Mouse (Mus musculus): ENCODE measurements around the gene Itpkb. TPM values are rescaled to one million over a fixed set of nuclear protein-coding genes. Genes with fewer than 3 reads are reported as not detected.

The Itpkb gene
- total RNA-seq, 2 experiments from 2014 or later, result 43.3 to 46.1 TPM

DNA sequence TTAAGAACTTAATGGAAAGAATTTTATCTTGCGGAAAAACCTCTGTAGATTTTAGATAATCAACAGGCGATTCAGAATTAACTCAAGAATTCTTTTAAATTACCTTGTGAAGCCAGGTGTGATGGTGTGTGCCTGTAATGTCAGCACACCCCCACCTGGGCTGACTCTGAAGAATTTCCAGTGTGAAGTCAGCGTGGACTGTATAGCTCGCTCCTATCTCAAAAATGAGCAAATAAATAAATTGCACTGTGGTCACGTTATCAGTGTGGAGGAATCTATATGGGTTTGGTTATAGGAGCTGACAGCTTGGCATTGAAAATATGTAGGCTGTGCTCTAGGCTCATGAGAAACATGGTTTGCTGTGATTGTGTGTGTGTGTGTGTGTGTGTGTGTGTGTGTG lies 8.9 kb downstream of the Itpkb start:
- DNase-seq (ENCODE audit: low spot score in 2 of 2), result no peak

DNA sequence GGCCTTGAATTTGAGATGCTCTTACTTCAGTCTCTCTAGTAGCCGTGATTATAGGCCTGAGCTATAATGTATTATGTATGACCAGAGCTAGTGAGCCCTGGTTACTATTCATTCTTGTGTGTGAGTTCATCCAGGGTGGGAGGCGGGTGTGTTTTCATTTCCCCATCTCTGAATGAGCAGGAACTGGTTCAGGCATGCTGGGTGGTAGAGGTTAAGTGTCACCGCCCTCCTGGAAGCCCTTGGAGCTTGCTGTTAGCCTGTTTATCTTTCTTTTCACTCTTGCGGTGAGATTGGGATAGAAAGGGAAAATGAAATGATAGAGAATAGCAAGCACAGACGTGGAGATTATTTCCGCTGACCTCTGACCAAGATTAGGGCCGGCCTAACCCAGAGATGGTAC lies 12.7 kb downstream of the Itpkb start:
- no peak for DNase-seq (ENCODE audit: low spot score in 2 of 2)

DNA sequence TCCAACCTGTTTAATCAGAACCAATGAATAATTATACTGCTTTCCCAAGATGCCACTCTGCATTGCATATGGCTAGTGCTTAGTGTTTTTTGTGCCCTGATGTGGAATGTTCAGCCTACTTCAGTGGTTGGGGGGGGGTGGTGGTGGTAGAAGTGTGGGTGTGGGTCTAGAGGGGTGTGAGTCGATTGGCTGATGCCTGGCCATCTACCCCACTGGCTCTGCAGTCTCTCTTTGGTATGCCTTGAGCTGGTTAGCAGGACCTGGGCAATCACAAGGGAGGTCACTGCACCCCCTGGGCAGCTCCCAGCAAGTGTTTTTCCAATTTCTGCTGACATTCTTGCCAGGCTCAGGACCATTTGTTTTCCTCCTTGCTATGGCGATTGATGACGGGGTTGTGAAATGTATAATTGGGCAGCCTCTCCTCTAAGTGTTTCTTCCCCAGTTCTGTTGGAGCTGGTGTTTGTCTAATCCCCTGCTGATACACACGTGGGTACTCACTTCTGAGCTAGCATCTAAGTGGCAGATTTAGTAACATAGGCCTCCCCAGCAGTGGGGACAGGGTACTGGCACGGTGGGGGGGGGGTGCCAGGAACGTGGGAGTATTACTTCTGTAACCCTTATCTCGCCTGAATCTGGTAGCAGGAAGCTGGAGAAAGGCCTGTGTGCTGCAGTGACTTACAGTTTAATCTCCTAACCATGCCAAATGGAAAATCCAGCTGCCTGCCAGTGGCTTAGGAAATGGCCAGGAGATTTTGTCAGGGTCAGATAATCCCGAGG lies 13.3 kb downstream of the Itpkb start:
- no peak for DNase-seq (ENCODE audit: low spot score in 2 of 2)

DNA sequence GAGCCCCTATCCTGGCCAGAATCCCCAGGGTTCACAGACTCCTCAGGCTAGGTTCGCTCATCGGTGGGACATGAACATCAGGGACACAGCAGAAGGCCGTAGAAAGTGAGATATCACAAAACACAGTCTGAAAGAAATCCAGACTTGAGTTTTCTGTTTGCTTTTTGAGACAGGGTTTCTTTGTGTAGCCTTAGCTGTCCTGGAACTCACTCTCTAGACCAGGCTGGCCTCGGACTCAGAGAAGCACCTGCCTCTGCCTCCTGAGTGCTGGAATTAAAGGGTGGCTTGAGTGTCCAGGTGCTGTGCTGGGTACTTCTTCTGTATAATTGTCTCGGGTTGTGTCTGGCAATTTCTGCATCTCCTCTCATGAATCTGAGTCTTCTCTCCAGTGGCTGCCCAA lies 14.8 kb downstream of the Itpkb start:
- DNase-seq (ENCODE audit: low spot score in 2 of 2), result no peak

DNA sequence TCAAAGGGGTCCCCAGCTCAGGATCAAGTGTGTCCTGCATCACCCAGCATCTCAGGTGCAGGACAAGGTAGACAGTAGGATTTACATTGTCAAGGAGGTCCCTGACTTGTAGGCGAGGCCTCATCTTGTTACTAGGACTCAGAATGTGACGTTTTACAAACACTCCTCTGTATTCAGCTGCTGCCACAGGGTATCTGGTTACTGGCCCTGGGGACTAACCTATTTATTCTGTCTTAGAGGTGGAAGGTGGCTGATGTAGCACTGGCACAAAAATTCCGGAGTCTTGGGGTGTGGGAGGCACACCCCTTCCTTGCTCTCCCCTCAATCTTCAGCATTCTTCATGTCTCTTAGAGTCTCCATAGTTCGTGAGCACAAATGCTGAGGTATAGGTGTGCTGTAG lies 16.8 kb downstream of the Itpkb start:
- no peak for DNase-seq (ENCODE audit: low spot score in 2 of 2)

DNA sequence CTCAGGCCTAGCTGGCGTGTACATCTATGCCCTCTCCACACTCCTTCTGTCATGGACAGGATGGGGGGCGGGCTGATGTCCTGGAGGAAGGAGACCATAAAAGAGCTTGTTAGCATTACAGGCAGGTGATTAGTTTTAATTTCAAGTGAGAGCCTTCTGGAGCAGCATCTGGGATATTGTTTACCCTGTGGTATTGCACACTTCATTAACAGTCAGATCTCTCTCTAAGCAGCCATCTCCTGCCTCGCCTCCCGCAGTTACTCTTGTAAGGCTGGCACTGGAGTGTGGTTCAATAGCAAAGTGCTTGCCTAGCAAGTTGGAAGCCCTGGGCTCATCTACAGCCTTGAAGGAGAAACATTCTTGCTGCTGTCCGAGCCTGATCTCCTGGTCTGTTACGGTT lies 17.6 kb downstream of the Itpkb start:
- DNase-seq (ENCODE audit: low spot score in 2 of 2), result no peak

DNA sequence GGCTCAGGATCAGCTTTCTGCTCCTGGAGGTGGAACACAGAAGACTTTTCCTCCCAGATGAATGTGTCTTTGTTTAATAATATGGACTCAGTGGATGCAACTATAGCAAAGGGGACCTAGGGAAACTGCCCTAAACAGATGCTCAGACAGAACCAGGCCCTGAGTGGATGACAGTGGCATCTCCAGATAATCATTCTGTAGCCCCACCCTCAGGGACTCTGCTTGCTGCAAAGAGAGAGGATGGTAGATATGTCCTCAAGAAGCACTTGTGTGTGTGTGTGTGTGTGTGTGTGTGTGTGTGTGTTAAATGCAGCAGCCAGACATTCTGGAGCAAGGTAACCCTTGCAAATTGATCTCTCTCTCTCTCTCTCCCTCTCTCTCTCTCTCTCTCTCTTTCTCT lies 18.8 kb downstream of the Itpkb start:
- DNase-seq (ENCODE audit: low spot score in 2 of 2), result no peak

DNA sequence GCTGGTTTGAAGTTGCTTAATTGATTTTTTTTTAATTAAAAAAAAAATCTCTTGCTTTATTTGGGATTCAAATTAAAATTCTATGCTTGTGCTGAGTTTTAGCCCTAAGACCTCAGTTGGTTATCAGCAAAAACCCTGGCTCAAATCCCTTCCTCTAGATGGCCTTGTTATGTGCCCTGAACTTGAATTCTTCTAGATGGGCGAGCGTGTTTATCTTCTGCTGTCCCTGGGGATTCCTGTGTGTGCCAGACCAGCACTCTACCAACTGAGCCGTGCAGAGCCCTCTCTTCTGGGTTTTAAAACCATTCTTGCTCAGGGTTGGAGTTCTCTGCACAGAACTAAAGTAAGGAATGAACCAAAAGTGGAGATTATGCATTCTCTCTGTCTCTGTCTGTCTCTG lies 22.0 kb downstream of the Itpkb start:
- no peak for DNase-seq (ENCODE audit: low spot score in 2 of 2)

DNA sequence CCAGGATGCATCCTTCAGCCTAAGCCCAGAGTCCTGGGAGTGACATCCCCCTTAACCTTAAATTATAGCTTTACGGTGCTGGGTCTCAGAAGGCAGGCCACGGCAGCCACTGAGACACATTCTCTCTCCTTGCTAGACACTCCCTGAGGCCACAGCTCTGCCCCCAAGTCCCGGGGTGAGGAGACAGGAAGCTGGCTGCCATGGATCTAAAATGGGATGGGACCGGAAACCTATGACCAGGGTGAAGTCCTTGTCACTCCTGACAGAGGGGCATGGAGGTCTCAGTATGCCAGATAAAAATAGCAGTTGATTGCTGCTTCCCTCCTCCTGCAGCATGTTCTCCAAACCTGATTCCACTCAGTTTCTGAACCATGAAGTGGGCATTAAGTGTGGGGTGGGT lies 23.8 kb downstream of the Itpkb start:
- no peak for DNase-seq (ENCODE audit: low spot score in 2 of 2)

DNA sequence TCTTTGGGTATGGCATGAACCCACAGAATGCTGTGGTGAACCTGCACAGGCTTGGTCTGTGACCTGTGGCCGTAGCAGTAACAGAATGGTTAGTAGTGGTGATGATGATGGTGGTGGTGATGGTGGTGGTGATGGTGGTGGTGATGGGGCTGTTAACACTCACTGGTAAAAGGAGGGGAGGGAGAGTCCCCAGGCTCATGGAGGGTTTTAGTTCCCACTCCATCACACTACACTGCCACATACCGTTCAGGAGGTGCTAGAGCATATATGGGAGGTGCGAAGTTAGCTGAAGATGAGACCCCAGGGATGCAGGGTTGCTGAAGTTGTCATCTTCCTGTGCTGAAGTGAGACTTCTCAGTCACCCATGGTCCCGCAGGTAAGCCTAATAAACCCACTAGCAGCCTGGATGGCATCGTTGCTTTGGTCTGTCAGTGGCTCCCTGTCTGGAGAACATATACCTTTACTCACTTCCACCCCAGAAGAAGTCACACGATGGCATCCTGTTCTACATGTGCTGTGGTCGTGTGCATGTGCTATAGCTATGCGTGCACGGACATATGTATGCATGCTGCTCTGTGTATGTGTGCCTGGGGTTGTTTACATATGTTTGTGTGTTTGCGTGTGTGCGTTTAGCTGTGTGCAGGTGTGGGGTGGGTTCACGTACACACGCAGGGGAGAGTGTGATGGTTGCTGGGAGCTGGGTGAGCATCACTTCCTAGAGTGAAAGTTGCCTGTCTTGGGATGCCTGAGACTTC lies 24.9 kb downstream of the Itpkb start:
- DNase-seq (ENCODE audit: low spot score in 2 of 2), result no peak

DNA sequence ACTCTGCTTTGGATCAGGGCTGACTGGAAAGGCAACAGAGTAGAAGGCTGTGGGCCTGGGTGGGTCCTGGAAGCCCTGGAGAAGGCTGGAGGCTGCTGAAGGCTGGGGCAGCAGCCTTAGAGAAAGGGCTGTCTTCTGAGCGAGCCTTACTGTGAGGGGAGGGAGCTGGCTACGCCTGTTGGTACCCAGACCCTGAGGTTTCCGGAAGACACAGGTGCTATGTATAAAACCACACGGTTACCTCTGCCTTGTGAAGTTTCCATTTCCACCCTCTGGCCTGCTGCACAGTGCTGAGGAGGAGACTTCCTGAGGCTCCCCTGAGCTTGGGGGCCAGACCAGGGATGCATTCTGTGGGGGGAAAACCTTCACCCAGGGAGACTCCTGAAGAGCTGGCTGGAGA lies 25.9 kb downstream of the Itpkb start:
- no peak for DNase-seq (ENCODE audit: low spot score in 2 of 2)

DNA sequence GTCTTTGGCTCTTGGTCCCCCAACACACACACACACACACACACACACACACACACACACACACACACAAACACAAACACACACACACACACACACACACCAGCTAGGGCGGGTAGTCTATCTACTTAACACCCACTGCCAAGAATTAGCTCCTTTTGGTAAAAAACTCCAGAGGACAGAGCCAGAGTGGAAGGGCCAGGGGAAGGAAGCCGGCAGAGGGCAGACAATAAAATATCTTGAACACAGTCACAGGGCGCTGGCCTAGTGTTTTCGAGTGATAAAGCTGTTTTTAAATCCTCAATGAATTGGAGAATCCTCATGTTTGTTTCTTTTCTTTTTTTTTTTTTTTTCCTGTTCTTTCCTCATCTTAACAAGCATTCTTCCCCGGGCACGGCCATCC lies 26.6 kb downstream of the Itpkb start:
- no peak for DNase-seq (ENCODE audit: low spot score in 2 of 2)

DNA sequence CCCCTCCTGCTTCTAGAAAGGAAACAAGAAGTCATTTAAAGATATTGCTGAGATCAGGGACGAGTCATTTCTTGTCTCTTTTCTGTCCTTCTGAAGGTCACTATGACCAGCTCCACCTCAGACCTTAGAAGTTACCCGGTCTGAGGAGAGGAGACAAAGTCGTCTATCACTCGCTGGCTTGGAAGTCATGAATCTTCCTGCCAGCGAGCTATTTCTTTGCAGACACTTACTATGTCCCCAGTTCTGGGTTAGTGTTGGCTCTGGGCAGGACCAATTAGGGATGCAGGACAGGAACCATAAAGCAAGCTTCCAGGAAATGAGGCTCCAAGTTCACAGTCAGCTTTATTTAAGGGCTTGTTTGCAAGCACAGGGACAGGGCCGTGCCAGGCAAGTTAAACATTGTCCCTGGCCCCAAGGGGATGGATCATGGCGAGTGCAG lies 27.6 kb downstream of the Itpkb start:
- no peak for DNase-seq (ENCODE audit: low spot score in 2 of 2)

DNA sequence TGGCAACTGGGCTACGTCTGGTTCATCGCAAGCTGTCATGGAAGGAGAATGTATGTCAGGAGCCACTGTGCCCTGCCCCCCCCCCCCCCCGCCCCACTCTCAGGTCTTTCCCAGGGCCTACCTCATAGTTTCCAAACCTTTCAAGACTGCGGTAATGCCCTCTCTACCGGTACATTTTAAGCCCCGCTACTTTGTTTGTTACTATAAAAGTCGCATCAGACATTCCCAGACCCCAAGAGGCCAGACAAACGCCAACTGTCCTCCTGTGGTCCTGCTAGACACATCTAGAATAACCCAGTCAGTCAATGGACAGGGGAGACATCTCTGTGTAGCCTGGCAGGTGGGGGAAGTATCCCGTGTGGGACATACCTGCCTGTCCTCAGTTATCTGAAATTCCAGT lies 28.2 kb downstream of the Itpkb start:
- no peak for DNase-seq (ENCODE audit: low spot score in 2 of 2)

DNA sequence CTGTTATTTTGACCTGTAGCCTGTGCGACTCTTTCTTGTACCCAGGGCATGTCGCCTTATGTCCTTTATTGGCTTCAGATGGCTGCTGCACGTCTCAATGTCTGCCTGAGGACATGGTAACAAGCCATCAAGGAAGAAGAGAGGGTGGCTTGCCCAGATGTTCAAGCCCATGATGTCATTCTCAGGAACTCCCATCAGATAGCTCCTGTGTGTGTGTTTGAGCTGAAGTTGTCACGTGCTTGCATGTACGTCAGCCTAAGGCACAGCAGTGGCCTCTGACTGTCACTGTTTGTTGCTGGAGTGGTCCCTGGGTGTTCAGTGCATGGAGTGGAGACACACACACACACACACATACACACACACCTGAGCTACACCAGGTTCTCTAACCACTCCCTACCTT lies 29.0 kb downstream of the Itpkb start:
- no peak for DNase-seq (ENCODE audit: low spot score in 2 of 2)

DNA sequence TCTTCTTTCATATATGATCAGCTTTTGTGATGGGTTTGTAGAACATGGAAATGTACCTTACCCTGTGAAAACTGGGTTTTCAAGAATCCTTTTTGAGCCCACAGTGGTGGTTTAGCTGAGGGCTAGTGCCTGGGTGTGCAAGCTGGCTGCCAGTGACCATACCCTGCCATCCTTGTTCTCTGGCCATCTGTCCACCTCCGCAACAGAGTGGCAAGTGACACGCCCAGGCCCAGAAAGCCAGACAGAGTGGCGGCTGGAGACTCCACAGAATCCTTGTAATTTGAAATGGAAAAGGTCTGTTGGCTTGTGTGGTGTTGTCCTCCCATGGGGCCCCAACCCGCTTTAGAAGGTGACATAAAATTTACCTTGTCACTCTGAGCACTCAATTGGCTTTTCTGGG lies 31.9 kb downstream of the Itpkb start:
- no peak for DNase-seq (ENCODE audit: low spot score in 2 of 2)

DNA sequence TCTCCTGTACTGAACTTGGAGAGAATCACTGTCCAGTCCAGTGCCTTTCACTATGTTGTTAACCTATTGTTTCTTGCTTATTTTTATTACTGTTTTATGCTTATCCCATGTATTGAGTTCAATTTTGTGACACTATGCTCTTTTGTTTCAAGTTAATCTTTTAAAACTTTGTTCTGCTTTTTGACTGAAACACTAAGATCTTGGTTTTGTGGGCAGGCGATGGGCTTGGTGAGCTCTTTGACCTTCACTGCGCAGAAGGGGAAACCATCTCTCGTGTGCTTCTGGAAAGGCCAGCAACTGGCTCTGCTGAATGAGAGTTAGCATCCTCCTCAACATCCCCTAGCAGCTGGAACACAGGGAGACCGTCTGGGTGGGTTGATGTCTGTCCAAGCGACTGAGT lies 32.6 kb downstream of the Itpkb start:
- no peak for DNase-seq (ENCODE audit: low spot score in 2 of 2)

DNA sequence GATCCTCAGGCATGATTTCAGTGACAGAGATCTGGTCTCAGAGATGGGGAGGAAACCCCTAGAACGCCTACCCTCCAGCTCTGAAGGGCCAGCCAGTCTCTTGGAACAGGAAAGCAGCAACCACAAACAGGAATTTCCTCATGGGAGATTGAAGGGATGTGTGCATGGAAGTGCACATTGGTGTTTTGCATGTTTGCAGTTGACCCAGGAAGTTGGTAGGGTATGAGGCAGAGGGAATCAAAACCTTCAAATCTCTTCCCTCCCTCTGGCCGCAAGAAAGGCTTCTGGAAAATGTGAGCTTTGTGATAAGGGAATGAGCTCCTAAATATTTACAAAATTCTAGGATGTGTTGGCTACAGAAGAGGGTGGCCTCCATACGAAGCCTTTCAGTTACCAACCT lies 33.0 kb downstream of the Itpkb start:
- no peak for DNase-seq (ENCODE audit: low spot score in 2 of 2)

DNA sequence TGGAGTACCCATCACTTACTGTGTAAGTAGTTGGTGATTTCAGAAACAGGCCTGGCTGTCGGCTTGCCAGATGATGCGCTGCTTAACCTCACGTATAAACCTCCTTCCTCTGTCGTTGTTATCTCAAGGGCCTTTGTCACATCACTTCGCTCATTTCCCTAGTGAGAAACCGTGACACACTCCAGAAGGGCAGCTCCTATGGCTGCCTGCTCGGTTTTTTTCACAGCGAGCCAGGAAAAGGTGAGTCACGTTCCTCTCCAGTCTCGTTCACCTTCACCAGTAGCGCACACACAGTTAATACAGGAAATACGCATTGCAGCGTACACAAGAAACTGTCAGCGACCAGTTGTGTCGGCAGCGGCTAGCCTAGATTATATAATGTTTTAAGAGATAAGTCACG lies 33.7 kb downstream of the Itpkb start:
- DNase-seq (ENCODE audit: low spot score in 2 of 2), result no peak

DNA sequence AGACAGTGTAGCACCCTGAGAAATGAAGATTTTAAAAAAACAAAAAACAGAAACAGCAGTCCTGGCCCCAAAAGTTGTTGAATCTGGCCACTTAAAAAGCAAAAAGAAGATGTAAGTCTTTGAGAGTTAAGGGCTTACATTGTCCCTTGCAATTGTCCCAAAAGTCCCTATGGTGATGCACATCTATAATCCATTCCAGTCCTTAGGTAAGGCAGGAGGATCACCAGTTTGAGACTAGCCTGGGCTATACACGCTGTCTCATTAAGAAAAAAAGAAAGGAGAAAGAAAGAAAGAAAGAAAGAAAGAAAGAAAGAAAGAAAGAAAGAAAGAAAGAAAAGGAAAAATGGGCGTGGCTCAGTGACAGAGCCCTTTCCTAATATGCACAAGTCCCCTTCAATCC lies 34.4 kb downstream of the Itpkb start:
- DNase-seq (ENCODE audit: low spot score in 2 of 2), result no peak

DNA sequence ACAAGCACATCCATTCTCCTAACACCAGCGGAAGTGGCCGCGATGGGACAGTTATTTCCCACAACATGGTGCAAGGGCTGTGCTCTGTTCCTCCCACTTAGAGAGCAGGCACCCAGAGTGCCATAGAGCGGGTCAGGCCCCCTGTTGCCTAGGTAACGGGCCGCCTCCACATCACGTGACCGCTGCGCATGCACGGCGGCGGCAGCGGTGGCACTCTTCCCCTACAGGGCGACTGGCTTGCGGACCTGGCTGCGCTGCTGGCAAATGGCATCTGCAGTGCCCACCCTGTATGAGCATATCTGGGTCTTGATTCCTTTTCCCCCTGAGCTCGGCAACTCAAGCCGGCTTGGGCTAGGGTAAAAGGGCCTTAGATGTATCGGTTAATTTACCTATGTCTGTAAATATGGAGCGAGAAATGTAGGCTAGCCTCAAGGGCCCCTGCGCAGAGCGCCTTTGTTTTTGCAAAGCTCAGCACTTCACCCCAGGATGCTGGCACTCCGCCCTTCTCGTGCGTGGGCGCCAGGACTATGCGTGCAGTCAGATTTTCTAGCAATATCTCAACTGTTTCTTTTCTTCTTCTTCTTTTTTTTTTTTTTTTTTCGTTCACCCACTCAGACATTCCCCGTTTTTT lies 35.0 kb downstream of the Itpkb start:
- DNase-seq (ENCODE audit: low spot score in 2 of 2), result peak; percentile 78 to 92
